Mouse (Mus musculus) MEL (cell line): ENCODE data around the gene Rapgef4. TPM values are rescaled to one million over a fixed set of nuclear protein-coding genes. Genes with fewer than 3 reads are reported as not detected.

Experiments used
- DNase-seq: peaks from one replicate; pipeline ENCODE4 v3.0.0; 2011; ENCODE audit warnings: low read depth, low spot score
- H3K27ac ChIP-seq: 2 replicates; pipeline ENCODE4 v1.5.1; 2012; ENCODE audit warnings: low read depth, mild to moderate bottlenecking, control low read depth, low read length, moderate library complexity; ENCODE audit not compliant: control insufficient read depth
- H3K27me3 ChIP-seq, 2 experiments: fragments of 150-350 bp in 1 of 2; sonication (generic) in 1 of 2; 2 replicates each; pipeline ENCODE4 v1.6.1; 2012; ENCODE audit warnings: low read length in 2 of 2, mild to moderate bottlenecking in 2 of 2, improper control_type of control experiment in 1 of 2, moderate library complexity in 1 of 2; ENCODE audit not compliant: insufficient read depth in 2 of 2, control insufficient read depth in 1 of 2
- H3K36me3 ChIP-seq, 2 experiments: 2 replicates each; pipeline ENCODE4 v1.6.1; 2012 to 2014; ENCODE audit warnings: low read length in 2 of 2, improper control_type of control experiment in 1 of 2, inconsistent platforms in 1 of 2, mild to moderate bottlenecking in 1 of 2; ENCODE audit not compliant: insufficient read depth in 2 of 2, control insufficient read depth in 1 of 2
- H3K4me1 ChIP-seq, 2 experiments: fragments of 150-350 bp in 1 of 2; sonication (generic) in 1 of 2; 2 replicates each; pipeline ENCODE4 v1.6.1; 2012; ENCODE audit warnings: low read length in 2 of 2, improper control_type of control experiment in 1 of 2, mild to moderate bottlenecking in 1 of 2; ENCODE audit not compliant: insufficient read depth in 2 of 2, control insufficient read depth in 1 of 2
- H3K4me3 ChIP-seq, 2 experiments: fragments of 150-350 bp in 1 of 2; sonication (generic) in 1 of 2; 2 replicates each; pipeline ENCODE4 v1.5.1; 2012; ENCODE audit warnings: low read depth in 2 of 2, low read length in 2 of 2, mild to moderate bottlenecking in 2 of 2, moderate library complexity in 2 of 2, control low read depth in 1 of 2, improper control_type of control experiment in 1 of 2; ENCODE audit not compliant: control insufficient read depth in 1 of 2, insufficient read depth in 1 of 2
- H3K79me2 ChIP-seq: 2 replicates; pipeline ENCODE4 v1.6.1; 2012; ENCODE audit warnings: mild to moderate bottlenecking, low read length, moderate library complexity; ENCODE audit not compliant: control insufficient read depth, poor library complexity, insufficient read depth
- H3K9ac ChIP-seq: 2 replicates; pipeline ENCODE4 v1.6.1; 2012; ENCODE audit warnings: low read depth, mild to moderate bottlenecking, control low read depth, low read length, moderate library complexity; ENCODE audit not compliant: control insufficient read depth, poor library complexity, severe bottlenecking
- H3K9me3 ChIP-seq: fragments of 150-350 bp; sonication (generic); replicated peaks from 2 replicates; pipeline ENCODE4 v1.6.1; 2012; ENCODE audit warnings: mild to moderate bottlenecking, low read length, improper control_type of control experiment, moderate library complexity; ENCODE audit not compliant: insufficient read depth
- BHLHE40 ChIP-seq: IDR thresholded peaks from 2 replicates; pipeline ENCODE4 v1.6.1; 2012; ENCODE audit warnings: low read depth, mild to moderate bottlenecking, inconsistent platforms, low read length, improper control_type of control experiment, borderline replicate concordance
- ELF1 ChIP-seq: IDR thresholded peaks from 2 replicates; pipeline ENCODE4 v1.6.1; 2014; ENCODE audit warnings: low read depth, mild to moderate bottlenecking, inconsistent platforms, low read length, improper control_type of control experiment, moderate library complexity
- EP300 ChIP-seq, 2 experiments: IDR thresholded peaks; 2 replicates each; pipeline ENCODE4 v1.6.1; 2011; ENCODE audit warnings: improper control_type of control experiment in 2 of 2, low read length in 2 of 2, low read depth in 1 of 2, mild to moderate bottlenecking in 1 of 2
- ETS1 ChIP-seq: IDR thresholded peaks from 2 replicates; pipeline ENCODE4 v1.6.1; 2012; ENCODE audit warnings: low read depth, mild to moderate bottlenecking, inconsistent platforms, low read length, improper control_type of control experiment, moderate library complexity
- HCFC1 ChIP-seq: IDR thresholded peaks from 2 replicates; pipeline ENCODE4 v1.6.1; 2012; ENCODE audit warnings: low read depth, mild to moderate bottlenecking, inconsistent platforms, low read length, improper control_type of control experiment, moderate library complexity
- JUND ChIP-seq: IDR thresholded peaks from 2 replicates; pipeline ENCODE4 v1.6.1; 2011; ENCODE audit warnings: low read depth, mild to moderate bottlenecking, improper control_type of control experiment, low read length
- KAT2A ChIP-seq: conservative IDR thresholded peaks from 2 replicates; pipeline ENCODE4 v1.6.1; 2012; ENCODE audit warnings: low read depth, low read length, improper control_type of control experiment, inconsistent platforms
- MAX ChIP-seq: IDR thresholded peaks from 2 replicates; pipeline ENCODE4 v1.6.1; 2011; ENCODE audit warnings: low read length, improper control_type of control experiment
- MAZ ChIP-seq: IDR thresholded peaks from 2 replicates; pipeline ENCODE4 v1.6.1; 2012; ENCODE audit warnings: low read depth, mild to moderate bottlenecking, inconsistent platforms, low read length, improper control_type of control experiment
- MXI1 ChIP-seq: IDR thresholded peaks from 2 replicates; pipeline ENCODE4 v1.6.1; 2011; ENCODE audit warnings: mild to moderate bottlenecking, low read depth, low read length, improper control_type of control experiment
- POLR2A ChIP-seq, 2 experiments: IDR thresholded peaks; 2 replicates each; pipeline ENCODE4 v1.6.1; 2011 to 2012; ENCODE audit warnings: low read length in 2 of 2, mild to moderate bottlenecking in 2 of 2, control low read depth in 1 of 2, improper control_type of control experiment in 1 of 2, low read depth in 1 of 2, moderate library complexity in 1 of 2; ENCODE audit not compliant: control insufficient read depth in 1 of 2, insufficient read depth in 1 of 2, poor library complexity in 1 of 2
- POLR2AphosphoS2 ChIP-seq: IDR thresholded peaks from 2 replicates; pipeline ENCODE4 v1.6.1; 2011; ENCODE audit warnings: low read length, improper control_type of control experiment
- POLR2AphosphoS5 ChIP-seq: IDR thresholded peaks from 2 replicates; pipeline ENCODE4 v1.6.1; 2012; ENCODE audit warnings: low read depth, borderline replicate concordance, mild to moderate bottlenecking, inconsistent platforms, low read length, moderate library complexity, mixed read lengths
- RAD21 ChIP-seq: IDR thresholded peaks from 2 replicates; pipeline ENCODE4 v1.6.1; 2011; ENCODE audit warnings: mild to moderate bottlenecking, low read depth, low read length, improper control_type of control experiment
- SIN3A ChIP-seq: IDR thresholded peaks from 2 replicates; pipeline ENCODE4 v1.6.1; 2012; ENCODE audit warnings: low read length, improper control_type of control experiment, inconsistent platforms
- SMC3 ChIP-seq: IDR thresholded peaks from 2 replicates; pipeline ENCODE4 v1.6.1; 2011; ENCODE audit warnings: low read depth, low read length, improper control_type of control experiment
- TBP ChIP-seq: IDR thresholded peaks from 2 replicates; pipeline ENCODE4 v1.8.0; 2011; ENCODE audit warnings: low read depth, low read length, improper control_type of control experiment
- TCF12 ChIP-seq: IDR thresholded peaks from 2 replicates; pipeline ENCODE4 v1.6.1; 2014; ENCODE audit warnings: low read depth, mild to moderate bottlenecking, inconsistent platforms, low read length, improper control_type of control experiment, moderate library complexity
- UBTF ChIP-seq: IDR thresholded peaks from 2 replicates; pipeline ENCODE4 v1.6.1; 2012; ENCODE audit warnings: low read depth, mild to moderate bottlenecking, inconsistent platforms, low read length, improper control_type of control experiment, moderate library complexity, borderline replicate concordance; ENCODE audit not compliant: insufficient read depth
- USF2 ChIP-seq, 2 experiments: IDR thresholded peaks; 2 replicates each; pipeline ENCODE4 v1.6.1; 2011 to 2012; ENCODE audit warnings: improper control_type of control experiment in 2 of 2, low read length in 2 of 2, borderline replicate concordance in 1 of 2, inconsistent platforms in 1 of 2, low read depth in 1 of 2, mild to moderate bottlenecking in 1 of 2; ENCODE audit not compliant: insufficient read depth in 1 of 2
- ZC3H11A ChIP-seq: IDR thresholded peaks from 2 replicates; pipeline ENCODE4 v1.6.1; 2012; ENCODE audit warnings: low read depth, mild to moderate bottlenecking, inconsistent platforms, low read length, improper control_type of control experiment
- ZKSCAN1 ChIP-seq: IDR thresholded peaks from 2 replicates; pipeline ENCODE4 v1.6.1; 2012; ENCODE audit warnings: low read depth, mild to moderate bottlenecking, inconsistent platforms, low read length, improper control_type of control experiment, moderate library complexity
- ZNF384 ChIP-seq: IDR thresholded peaks from 2 replicates; pipeline ENCODE4 v1.6.1; 2012; ENCODE audit warnings: low read depth, mild to moderate bottlenecking, inconsistent platforms, low read length, improper control_type of control experiment
- polyA plus RNA-seq, 2 experiments: library from polyadenylated mRNA; stranded (reverse) in 1 of 2; unstranded in 1 of 2; fragments of >175 nt in 1 of 2; fragments of >200 nt in 1 of 2; gene quantifications; 2 replicates each; pipeline versions ENCODE4 v1.2.1 to v1.2.4; 2012; ENCODE audit warnings: low replicate concordance in 2 of 2, low read depth in 1 of 2; ENCODE audit not compliant: insufficient read length in 2 of 2, insufficient read depth in 1 of 2, missing spikeins in 1 of 2
- total RNA-seq: library from RNA; depleted of rRNA; stranded (reverse); fragments of 300-350 nt; gene quantifications from 2 replicates; pipeline ENCODE4 v1.2.3, GENCODE M21; 2012

Gene Rapgef4
- total and polyA plus RNA-seq, 3 experiments, result not detected

- peaks cover 0 to 5% of the 10 kb centered on the region in 2 experiments; a peak in 2 of 4 replicates for H3K36me3 ChIP-seq
- no peak overlapping the region for H3K27ac ChIP-seq
- no peaks in the 10 kb centered on the region for H3K79me2 ChIP-seq
- H3K4me3 ChIP-seq, result no peak overlapping the region
- no peak for DNase-seq
- no peak overlapping the region for H3K9ac ChIP-seq
- no peaks in the 10 kb centered on the region for H3K27me3 ChIP-seq
- no peaks in the 10 kb centered on the region for H3K9me3 ChIP-seq
- peaks cover 0 to 4% of the 10 kb centered on the region in 2 experiments; a peak in 2 of 4 replicates for H3K4me1 ChIP-seq
- no peak for TF ChIP-seq MXI1
- no peak for TF ChIP-seq JUND
- no peak for TF ChIP-seq ELF1
- no peak for TF ChIP-seq POLR2AphosphoS2
- no peak for TF ChIP-seq MAX
- TF ChIP-seq MAZ, result no peak
- TF ChIP-seq SMC3, result no peak
- TF ChIP-seq ZNF384, result no peak
- no peak for TF ChIP-seq HCFC1
- no peak for TF ChIP-seq ZKSCAN1
- no peak for TF ChIP-seq BHLHE40
- no peak for TF ChIP-seq ETS1
- no peak for TF ChIP-seq UBTF
- no peak for TF ChIP-seq POLR2AphosphoS5
- TF ChIP-seq, all 39 proteins: peak for 0
Measured at GRCm38 (mm10) chr2:71979981-71980380, 1.1 kb upstream of the Rapgef4 start.

DNA sequence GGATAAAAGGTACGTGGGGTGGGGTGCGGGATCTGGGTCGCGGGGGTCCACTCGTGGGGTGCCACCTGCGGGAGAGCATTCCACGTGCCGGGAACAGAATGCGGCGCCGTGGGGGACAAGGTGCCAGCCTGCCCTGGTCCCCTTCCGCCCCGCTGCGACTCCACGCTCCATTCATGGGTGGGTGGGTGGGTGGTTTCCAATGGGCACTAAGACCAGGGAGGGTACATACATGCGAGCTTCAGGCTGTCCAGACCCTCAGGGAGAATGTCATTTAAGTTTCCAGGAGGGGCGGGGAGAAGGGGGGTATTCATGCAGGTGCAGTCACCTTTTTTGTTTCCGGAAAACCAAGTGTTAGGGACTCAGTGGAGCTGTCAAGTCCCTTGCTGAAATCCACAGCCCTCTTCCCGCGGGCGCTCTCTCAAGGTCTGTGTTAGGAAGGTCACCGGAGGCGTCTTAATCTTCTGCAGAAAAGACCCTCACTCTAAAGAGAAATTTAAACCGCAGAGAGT lies 357 bp downstream of the Rapgef4 start:
- peaks cover 0 to 4% of the 10 kb centered on the region in 2 experiments; a peak in 2 of 4 replicates for H3K4me1 ChIP-seq
- H3K27ac ChIP-seq, result no peak overlapping the region
- no peaks in the 10 kb centered on the region for H3K9me3 ChIP-seq
- peaks cover 0 to 5% of the 10 kb centered on the region in 2 experiments; a peak in 2 of 4 replicates for H3K36me3 ChIP-seq
- DNase-seq, result no peak
- H3K4me3 ChIP-seq, result no peak overlapping the region
- H3K27me3 ChIP-seq, result no peaks in the 10 kb centered on the region
- TF ChIP-seq RAD21 (no peak), HCFC1 (no peak), SIN3A (no peak), ZC3H11A (no peak), TBP (no peak), POLR2A (IDR thresholded peaks at IDR 0.05; ENCODE audit: control insufficient read depth in 1 of 2, insufficient read depth in 1 of 2, low read depth in 1 of 2, low read length in 2 of 2, poor library complexity in 1 of 2) (no peak), POLR2AphosphoS5 (no peak), JUND (no peak), ETS1 (no peak), KAT2A (no peak), TCF12 (no peak), USF2 (IDR thresholded peaks at IDR 0.05; ENCODE audit: borderline replicate concordance in 1 of 2, insufficient read depth in 1 of 2, low read depth in 1 of 2, low read length in 2 of 2) (no peak), MXI1 (no peak), EP300 (IDR thresholded peaks at IDR 0.05; ENCODE audit: low read depth in 1 of 2, low read length in 2 of 2) (no peak)
- no peak overlapping the region for H3K9ac ChIP-seq
- no peaks in the 10 kb centered on the region for H3K79me2 ChIP-seq
